Mouse (Mus musculus) sigmoid colon, adult 10 weeks (tissue): ENCODE measurements around the gene Taf13. TPM values are rescaled to one million over a fixed set of nuclear protein-coding genes. Genes with fewer than 3 reads are reported as not detected.

Experiments used
- polyA plus RNA-seq: library from polyadenylated mRNA; stranded (reverse); fragments of 350-450 nt; fragmentation: Illumina TruSeq; extraction: RNeasy Lipid Tissue Mini Kit (QIAGEN cat#74804); gene quantifications from one replicate; pipeline ENCODE4 v1.2.3, GENCODE M21; 2014; ENCODE audit warnings: low read depth, low replicate concordance

The Taf13 gene
- 78.7 TPM for polyA plus RNA-seq

GRCm38 (mm10) chr3:108571443-108572294 lies at the start of gene Taf13:
Taf13 (plus strand) TSS chr3:108571698.

GRCm38 (mm10) chr3:108533951-108534350 lies 37.5 kb upstream of the Taf13 start, which contains the start of gene 1700013F07Rik:
1700013F07Rik (plus strand) TSS chr3:108534150.

GRCm38 (mm10) chr3:108536517-108537260 lies 34.8 kb upstream of the Taf13 start, which contains the start of gene 5330417C22Rik:
5330417C22Rik (minus strand) TSS chr3:108536536.

GRCm38 (mm10) chr3:108562133-108562730 lies 9.3 kb upstream of the Taf13 start, which contains the start of gene Tmem167b:
Tmem167b (minus strand) TSS chr3:108562466.

GRCm38 (mm10) chr3:108590786-108591529 lies 19.5 kb downstream of the Taf13 start, which contains the start of gene Wdr47:
Wdr47 (plus strand) TSS chr3:108591279.

Other genes starting within 250 kb of the Taf13 start
- not detected for gene Mybphl, start 206.8 kb upstream of the Taf13 start, polyA plus RNA-seq
- gene Psrc1, start 187.9 kb upstream of the Taf13 start, polyA plus RNA-seq, result 0.91 TPM
- 0.32 TPM for gene Celsr2, start 156.1 kb upstream of the Taf13 start, polyA plus RNA-seq
- gene Sars, start 126.5 kb upstream of the Taf13 start, polyA plus RNA-seq, result 14.4 TPM
- gene 1700013F07Rik, start 37.5 kb upstream of the Taf13 start, polyA plus RNA-seq, result not detected
- 79.2 TPM for gene 5330417C22Rik, start 35.2 kb upstream of the Taf13 start, polyA plus RNA-seq
- gene Tmem167b, start 9.2 kb upstream of the Taf13 start, polyA plus RNA-seq, result 113 TPM
- 31.5 TPM for gene Wdr47, start 19.6 kb downstream of the Taf13 start, polyA plus RNA-seq
- gene Clcc1, start 82.2 kb downstream of the Taf13 start, polyA plus RNA-seq, result 39.6 TPM
- 41.1 TPM for gene Gpsm2, start 150.6 kb downstream of the Taf13 start, polyA plus RNA-seq
- gene Aknad1, start 168.0 kb downstream of the Taf13 start, polyA plus RNA-seq, result 0.22 TPM